In genomic region chr17:47946921-47947420, GRCm38 (mm10) we compare ENCODE assay signal across 10 mouse cellular contexts. TPM values are rescaled to one million over a fixed set of nuclear protein-coding genes. Genes with fewer than 3 reads are reported as not detected.
DNase-seq lines count a peak whose midpoint lies in the region; ATAC-seq and TF ChIP-seq lines count a peak whose summit lies in the region.
"Had no signal": no experiment of that assay in that cellular context is flagged by ENCODE, and none has a peak within 500 bp of the region (broad histone marks: within the 10 kb centered on the region; RNA-seq: fewer than 3 reads in every experiment).

No protein-coding gene starts in this region.

- intact Hi-C loops in left cerebral cortex, postnatal 10 days (cut with DNase I): no loop called here

- no peak overlapping the region for H3K27ac ChIP-seq in kidney, embryonic 16.5 days (ENCODE audit: low read length)
- no peak overlapping the region for H3K27ac ChIP-seq in embryonic facial prominence, embryonic 15.5 days (replicated peaks)
- peak overlapping the region; percentile 63 for H3K27ac ChIP-seq in spleen, adult 2 months (ENCODE audit: insufficient read depth, low read length)

- H3K27me3 ChIP-seq in kidney, embryonic 16.5 days (ENCODE audit: insufficient read depth, low read length): peaks cover 3% of the 10 kb centered on the region; the same call in 1 of the 2 replicates
- H3K27me3 ChIP-seq in embryonic facial prominence, embryonic 15.5 days: peaks cover 12% of the 10 kb centered on the region
- H3K27me3 ChIP-seq in spleen, adult 2 months (ENCODE audit: control insufficient read depth, insufficient read depth, low read length): no peaks in the 10 kb centered on the region

- no peaks in the 10 kb centered on the region for H3K9me3 ChIP-seq in kidney, embryonic 16.5 days (ENCODE audit: low read length)
- H3K9me3 ChIP-seq in embryonic facial prominence, embryonic 15.5 days (replicated peaks): no peaks in the 10 kb centered on the region

- peak overlapping the region; percentile 38; the same call in 1 of the 2 replicates for H3K9ac ChIP-seq in kidney, embryonic 16.5 days (replicated peaks; ENCODE audit: low read length)
- no peak overlapping the region for H3K9ac ChIP-seq in embryonic facial prominence, embryonic 15.5 days

- no peak for TF ChIP-seq CTCF in lung, adult 2 months (IDR thresholded peaks at IDR 0.05; ENCODE audit: insufficient read depth, low read length)
- TF ChIP-seq CTCF in spleen, adult 2 months (IDR thresholded peaks at IDR 0.05; ENCODE audit: extremely low read depth, insufficient read depth, insufficient read length, insufficient replicate concordance): no peak

- DNase-seq in kidney, adult 11 months: no peak
- peak; percentile 26 for DNase-seq in lung, adult 2 months
- peak in 1 of 2 experiments; percentile 60 for DNase-seq in spleen, adult 2 months (ENCODE audit: low read depth in 1 of 2, low spot score in 2 of 2)
- no peak for DNase-seq in layer of hippocampus, adult 18-20 months (ENCODE audit: low spot score in 2 of 2)
- DNase-seq in left cerebral cortex, postnatal 10 days (ENCODE audit: extremely low spot score in 1 of 2, low spot score in 2 of 2): no peak
- no peak for DNase-seq in kidney, adult 9 months
- DNase-seq: heart, adult 18-20 months; right cerebral cortex, postnatal 25 days had no signal

- ATAC-seq in kidney, embryonic 16.5 days (ENCODE audit: low FRiP score, low TSS enrichment): peak; percentile 74; the same call in 1 of the 2 replicates
- peak; percentile 53; the same call in 1 of the 2 replicates for ATAC-seq in embryonic facial prominence, embryonic 15.5 days (ENCODE audit: insufficient number of reproducible peaks, low FRiP score, low TSS enrichment, low read depth)

- no peaks in the 10 kb centered on the region for H3K36me3 ChIP-seq in kidney, embryonic 16.5 days (ENCODE audit: insufficient read depth, low read length)
- H3K36me3 ChIP-seq in embryonic facial prominence, embryonic 15.5 days: no peaks in the 10 kb centered on the region
- H3K36me3 ChIP-seq in spleen, adult 2 months (ENCODE audit: control insufficient read depth, insufficient read depth, low read length): no peaks in the 10 kb centered on the region

- no peak overlapping the region for H3K4me3 ChIP-seq in kidney, embryonic 16.5 days (ENCODE audit: low read length)
- no peak overlapping the region for H3K4me3 ChIP-seq in embryonic facial prominence, embryonic 15.5 days (replicated peaks)
- H3K4me3 ChIP-seq in lung, adult 2 months (replicated peaks; ENCODE audit: extremely low read depth, low read depth, low read length): no peak overlapping the region
- peak overlapping the region; percentile 44 for H3K4me3 ChIP-seq in spleen, adult 2 months (ENCODE audit: extremely low read depth, insufficient read depth, insufficient read length)

- peak overlapping the region; percentile 39 for H3K4me2 ChIP-seq in kidney, embryonic 16.5 days (replicated peaks; ENCODE audit: low read depth, low read length)
- H3K4me2 ChIP-seq in embryonic facial prominence, embryonic 15.5 days (replicated peaks): peak overlapping the region; percentile 27; the same call in 1 of the 2 replicates

- no peak for TF ChIP-seq POLR2A in lung, adult 2 months (IDR thresholded peaks at IDR 0.05; ENCODE audit: borderline replicate concordance, extremely low read depth, low read depth, low read length)
- no peak for TF ChIP-seq POLR2A in spleen, adult 2 months (IDR thresholded peaks at IDR 0.05; ENCODE audit: low read depth, low read length)

- WGBS in kidney, embryonic 16.5 days: 6% methylated on average over 14 of the region's 14 CpGs
- 10% methylated on average over 14 of the region's 14 CpGs for WGBS in embryonic facial prominence, embryonic 15.5 days
- WGBS in lung, adult 2 months: 24% methylated on average over 14 of the region's 14 CpGs
- 30% methylated on average over 14 of the region's 14 CpGs for WGBS in spleen, adult 2 months

- peaks cover 15% of the 10 kb centered on the region for H3K4me1 ChIP-seq in kidney, embryonic 16.5 days (ENCODE audit: insufficient read depth, low read length)
- peaks cover 15% of the 10 kb centered on the region for H3K4me1 ChIP-seq in embryonic facial prominence, embryonic 15.5 days
- 0 out of 2 replicates have a peak, but pooled peaks cover 3% of the 10 kb centered on the region for H3K4me1 ChIP-seq in lung, adult 2 months (ENCODE audit: control insufficient read depth, insufficient read depth, low read length)
- H3K4me1 ChIP-seq in spleen, adult 2 months (ENCODE audit: control insufficient read depth, insufficient read depth, insufficient read length): peaks cover 20% of the 10 kb centered on the region; the same call in 1 of the 2 replicates

RNA-seq across cellular contexts. Expression of gene Foxp4, which starts 22.5 kb away (rescaled TPM):
- 8.3 and 11.6 TPM in 2 replicates for polyA plus RNA-seq in kidney, embryonic 16.5 days (2015; fragmentation: Nextera tagmentation; extraction: Ambion mirVana)
- polyA plus RNA-seq in embryonic facial prominence, embryonic 15.5 days (2015; fragmentation: Nextera tagmentation; extraction: Ambion mirVana): 17.0 and 19.3 TPM in 2 replicates
- 100 and 117 TPM in 2 replicates for polyA plus RNA-seq in lung, adult 2 months (2012; rRNA removed)
- polyA plus RNA-seq in spleen, adult 2 months (2012; rRNA removed): 62.0 and 97.7 TPM in 2 replicates
- total RNA-seq in layer of hippocampus, adult 18-20 months (2021): 10 to 100 TPM; 49.7 to 56.1 TPM
- total RNA-seq in left cerebral cortex, postnatal 10 days (2021): 10 to 100 TPM; 52.3 to 53.9 TPM
